Comparison of ENCODE assay signal across 17 mouse cellular contexts in the genomic region with DNA sequence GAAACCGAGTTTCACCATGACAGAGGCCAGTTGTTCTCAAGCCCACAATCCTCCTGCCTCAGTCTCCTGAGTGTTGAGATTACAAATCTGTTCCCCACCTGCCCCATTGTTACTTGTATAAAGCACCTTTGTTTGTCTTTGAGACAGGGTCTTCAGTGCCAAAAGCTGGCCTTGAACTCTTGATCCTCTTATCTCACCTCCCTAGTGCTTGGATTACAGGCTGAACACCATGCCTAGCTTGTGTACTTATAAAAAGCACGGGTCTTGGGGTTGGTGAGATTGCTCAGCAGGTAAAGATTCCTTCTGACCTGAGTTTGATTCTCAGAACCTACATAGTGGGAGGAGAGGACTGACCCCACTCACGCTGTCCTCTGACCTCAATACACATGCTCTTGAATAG.
DNase-seq lines count a peak whose midpoint lies in the region; ATAC-seq and TF ChIP-seq lines count a peak whose summit lies in the region.
"Had no signal": no experiment of that assay in that cellular context is flagged by ENCODE, and none has a peak within 500 bp of the region (broad histone marks: within the 10 kb centered on the region; RNA-seq: fewer than 3 reads in every experiment).

No protein-coding gene starts in this region.

- no peak for ATAC-seq in midbrain, embryonic 11.5 days (ENCODE audit: low FRiP score)
- no peak for ATAC-seq in stomach, embryonic 15.5 days (ENCODE audit: insufficient read depth, low FRiP score, low read depth)
- ATAC-seq in stomach, postnatal 0 days (ENCODE audit: low FRiP score, low TSS enrichment), result peak; percentile 20; the same call in 1 of the 2 replicates
- ATAC-seq: forebrain, embryonic 13.5 days; forebrain, postnatal 0 days had no signal

- H3K9ac ChIP-seq in midbrain, embryonic 11.5 days (ENCODE audit: low read length), result no peak overlapping the region
- H3K9ac ChIP-seq in stomach, embryonic 15.5 days, result no peak overlapping the region
- H3K9ac ChIP-seq in stomach, postnatal 0 days (ENCODE audit: low read length), result no peak overlapping the region
- H3K9ac ChIP-seq: forebrain, embryonic 13.5 days; forebrain, postnatal 0 days; heart, embryonic 12.5 days; hindbrain, embryonic 14.5 days had no signal

- H3K27me3 ChIP-seq in kidney, adult 2 months (replicated peaks; ENCODE audit: control insufficient read depth, insufficient read depth, low read length), result no peaks in the 10 kb centered on the region
- no peaks in the 10 kb centered on the region for H3K27me3 ChIP-seq in midbrain, embryonic 11.5 days (ENCODE audit: control insufficient read depth, insufficient read depth, low read length)
- no peaks in the 10 kb centered on the region for H3K27me3 ChIP-seq in midbrain, embryonic 10.5 days (ENCODE audit: low read depth, poor library complexity, severe bottlenecking)
- H3K27me3 ChIP-seq in stomach, embryonic 15.5 days (replicated peaks), result no peaks in the 10 kb centered on the region
- no peaks in the 10 kb centered on the region for H3K27me3 ChIP-seq in stomach, postnatal 0 days (ENCODE audit: control insufficient read depth, insufficient read depth, low read length)
- H3K27me3 ChIP-seq: forebrain, embryonic 13.5 days; heart, embryonic 12.5 days had no signal

- no peak for TF ChIP-seq POLR2A in kidney, adult 2 months (IDR thresholded peaks at IDR 0.05; ENCODE audit: low read depth, low read length)

- H3K4me2 ChIP-seq in midbrain, embryonic 11.5 days, result no peak overlapping the region
- no peak overlapping the region for H3K4me2 ChIP-seq in stomach, embryonic 15.5 days
- H3K4me2 ChIP-seq in stomach, postnatal 0 days (replicated peaks; ENCODE audit: low read depth), result no peak overlapping the region
- H3K4me2 ChIP-seq: forebrain, embryonic 13.5 days; heart, embryonic 12.5 days; hindbrain, embryonic 14.5 days had no signal

- WGBS in kidney, adult 2 months, result 64% methylated on average over 3 of the region's 3 CpGs
- WGBS in midbrain, embryonic 11.5 days, result 59% methylated on average over 3 of the region's 3 CpGs
- WGBS in midbrain, embryonic 10.5 days, result 69% methylated on average over 3 of the region's 3 CpGs
- WGBS in stomach, embryonic 15.5 days, result 70% methylated on average over 3 of the region's 3 CpGs
- WGBS in stomach, postnatal 0 days, result 60% methylated on average over 3 of the region's 3 CpGs

- no peaks in the 10 kb centered on the region for H3K9me3 ChIP-seq in midbrain, embryonic 11.5 days (ENCODE audit: control insufficient read depth, low read length)
- no peaks in the 10 kb centered on the region for H3K9me3 ChIP-seq in midbrain, embryonic 10.5 days (replicated peaks)
- no peaks in the 10 kb centered on the region for H3K9me3 ChIP-seq in stomach, embryonic 15.5 days
- no peaks in the 10 kb centered on the region for H3K9me3 ChIP-seq in stomach, postnatal 0 days (ENCODE audit: control insufficient read depth, low read length)
- H3K9me3 ChIP-seq: embryonic facial prominence, embryonic 10.5 days; forebrain, embryonic 13.5 days; heart, embryonic 12.5 days; hindbrain, embryonic 10.5 days had no signal

- no peak for TF ChIP-seq EP300 in stomach, postnatal 0 days (optimal IDR thresholded peaks at IDR 0.05)

- H3K36me3 ChIP-seq in kidney, adult 2 months (ENCODE audit: control insufficient read depth, insufficient read depth, low read length), result no peaks in the 10 kb centered on the region
- no peaks in the 10 kb centered on the region for H3K36me3 ChIP-seq in midbrain, embryonic 11.5 days (ENCODE audit: control insufficient read depth, insufficient read depth, low read length)
- H3K36me3 ChIP-seq in midbrain, embryonic 10.5 days, result no peaks in the 10 kb centered on the region
- H3K36me3 ChIP-seq in stomach, embryonic 15.5 days, result no peaks in the 10 kb centered on the region
- no peaks in the 10 kb centered on the region for H3K36me3 ChIP-seq in stomach, postnatal 0 days (ENCODE audit: control insufficient read depth, insufficient read depth, low read length)
- H3K36me3 ChIP-seq: embryonic facial prominence, embryonic 10.5 days; heart, embryonic 12.5 days; hindbrain, embryonic 10.5 days had no signal

- H3K4me3 ChIP-seq in kidney, adult 2 months (ENCODE audit: insufficient read depth, low read depth, low read length), result no peak overlapping the region
- no peak overlapping the region for H3K4me3 ChIP-seq in midbrain, embryonic 11.5 days (ENCODE audit: low read depth, low read length)
- no peak overlapping the region for H3K4me3 ChIP-seq in midbrain, embryonic 10.5 days
- H3K4me3 ChIP-seq in stomach, embryonic 15.5 days (replicated peaks), result no peak overlapping the region
- no peak overlapping the region for H3K4me3 ChIP-seq in stomach, postnatal 0 days (ENCODE audit: low read depth, low read length)
- H3K4me3 ChIP-seq: embryonic facial prominence, embryonic 10.5 days; forebrain, embryonic 13.5 days; heart, adult 2 months; heart, embryonic 12.5 days; hindbrain, embryonic 10.5 days had no signal

- no peak for TF ChIP-seq CTCF in kidney, adult 2 months (conservative IDR thresholded peaks at IDR 0.05; ENCODE audit: insufficient read depth, insufficient read length, low read depth, low read length)
- no peak for TF ChIP-seq CTCF in stomach, postnatal 0 days (IDR thresholded peaks at IDR 0.05; ENCODE audit: low read depth)

- no peak for DNase-seq in kidney, adult 2 months
- no peak for DNase-seq in kidney, postnatal 25 days
- DNase-seq in midbrain, embryonic 11.5 days (ENCODE audit: low spot score, missing footprints), result peak; percentile 56
- DNase-seq in midbrain, embryonic 10.5 days (ENCODE audit: low spot score), result no peak
- no peak for DNase-seq in stomach, postnatal 0 days (ENCODE audit: low spot score)
- DNase-seq in neural tube, embryonic 10.5 days (ENCODE audit: extremely low spot score, low spot score), result no peak
- DNase-seq: adrenal gland, adult 8-10 months; adrenal gland, postnatal 36 days; forebrain, postnatal 0 days; gastrocnemius, postnatal 10 days had no signal

- peak overlapping the region; percentile 44 for H3K27ac ChIP-seq in kidney, adult 2 months (ENCODE audit: insufficient read depth, low read depth, low read length)
- no peak overlapping the region for H3K27ac ChIP-seq in midbrain, embryonic 11.5 days (ENCODE audit: low read depth, low read length)
- H3K27ac ChIP-seq in midbrain, embryonic 10.5 days (replicated peaks), result no peak overlapping the region
- 0 out of 2 replicates have a peak overlapping the region, but pooled peaks have one; percentile 28 for H3K27ac ChIP-seq in stomach, embryonic 15.5 days
- no peak overlapping the region for H3K27ac ChIP-seq in stomach, postnatal 0 days (replicated peaks)
- H3K27ac ChIP-seq: embryonic facial prominence, embryonic 10.5 days; forebrain, embryonic 13.5 days; heart, adult 2 months; hindbrain, embryonic 10.5 days; hindbrain, embryonic 14.5 days had no signal

- peaks cover 9% of the 10 kb centered on the region for H3K4me1 ChIP-seq in kidney, adult 2 months (ENCODE audit: control insufficient read depth, insufficient read depth, low read length)
- no peaks in the 10 kb centered on the region for H3K4me1 ChIP-seq in midbrain, embryonic 11.5 days (ENCODE audit: control insufficient read depth, insufficient read depth, low read length)
- peaks cover 18% of the 10 kb centered on the region for H3K4me1 ChIP-seq in midbrain, embryonic 10.5 days
- peaks cover 10% of the 10 kb centered on the region for H3K4me1 ChIP-seq in stomach, embryonic 15.5 days
- H3K4me1 ChIP-seq in stomach, postnatal 0 days (replicated peaks; ENCODE audit: control insufficient read depth, insufficient read depth), result 0 out of 2 replicates have a peak, but pooled peaks cover 3% of the 10 kb centered on the region
- H3K4me1 ChIP-seq: forebrain, embryonic 13.5 days had no signal

Comparison
In these comparisons a context has a peak if more than half of its experiments do, and no peak if none do; other contexts are left out.
1. H3K27ac ChIP-seq: peak in kidney, adult 2 months (single experiment) and stomach, embryonic 15.5 days (single experiment); none in midbrain, embryonic 11.5 days (single experiment), midbrain, embryonic 10.5 days (single experiment) and stomach, postnatal 0 days (single experiment).